Mouse (Mus musculus): ENCODE data around the gene Arsg. TPM values are rescaled to one million over a fixed set of nuclear protein-coding genes. Genes with fewer than 3 reads are reported as not detected.

Gene Arsg
- total and polyA plus RNA-seq, 3 experiments, result 0.79 to 3.3 (median 1.4) TPM

DNA sequence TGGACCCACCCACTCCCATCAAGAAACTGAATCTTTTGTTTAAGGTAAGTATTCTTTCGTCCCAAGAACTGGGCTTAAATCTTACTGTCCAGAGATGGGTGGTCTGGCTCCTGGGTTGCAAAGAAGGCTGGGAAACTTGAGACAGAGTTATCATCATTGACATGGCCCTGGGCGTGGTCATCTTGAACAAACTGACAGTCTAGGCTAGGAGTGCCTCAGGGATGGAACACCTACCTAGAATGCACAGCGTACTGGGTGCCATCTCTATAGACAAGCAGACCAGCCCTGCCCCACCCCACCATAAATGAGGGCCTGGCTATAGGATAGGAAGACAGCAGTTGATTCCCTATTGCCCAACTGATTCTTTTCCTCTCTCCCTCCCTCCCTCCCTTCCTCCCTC is 44.6 kb downstream of the Arsg start:
- H3K36me3 ChIP-seq (replicated peaks in 1 of 2; ENCODE audit: control insufficient read depth in 1 of 2, insufficient read depth in 1 of 2, low read length in 1 of 2), result no peaks in the 10 kb centered on the region
- H3K4me1 ChIP-seq (ENCODE audit: control insufficient read depth in 1 of 2, insufficient read depth in 2 of 2), result peaks cover 0 to 8% of the 10 kb centered on the region in 2 experiments; a peak in 2 of 4 replicates
- no peaks in the 10 kb centered on the region for H3K9me3 ChIP-seq (replicated peaks; ENCODE audit: low read length)
- in situ Hi-C loops (cut with MboI; ENCODE audit: low pct_ligation_motif_present, low pct_unique_long_range_greater_than_20kb, low sequenced_read_pairs), result no loop called here
- H3K9ac ChIP-seq (ENCODE audit: insufficient read depth, low read depth), result no peak overlapping the region
- dilution Hi-C loops (cut with MboI; ENCODE audit: extremely low pct_ligation_motif_present, extremely low pct_unique_long_range_greater_than_20kb, low sequenced_read_pairs), result no loop called here
- no peak overlapping the region for H3K4me2 ChIP-seq (ENCODE audit: insufficient read depth, low read depth, poor library complexity, severe bottlenecking)
- no peaks in the 10 kb centered on the region for H3K27me3 ChIP-seq (replicated peaks)
- no peak for TF ChIP-seq IRF4 (IDR thresholded peaks at IDR 0.05; ENCODE audit: low read depth, low read length)
- no peak for TF ChIP-seq NRF1 (IDR thresholded peaks at IDR 0.05; ENCODE audit: low read depth, low read length)
- TF ChIP-seq ZNF384 (IDR thresholded peaks at IDR 0.05; ENCODE audit: low read depth, low read length), result no peak
- no peak for TF ChIP-seq MAZ (IDR thresholded peaks at IDR 0.05; ENCODE audit: low read depth, low read length)
- TF ChIP-seq NELFE (IDR thresholded peaks at IDR 0.05; ENCODE audit: low read depth, low read length), result no peak
- TF ChIP-seq UBTF (IDR thresholded peaks at IDR 0.05; ENCODE audit: low read depth, low read length), result no peak
- TF ChIP-seq MXI1 (IDR thresholded peaks at IDR 0.05; ENCODE audit: low read depth, low read length), result no peak
- no peak for TF ChIP-seq KAT2A (IDR thresholded peaks at IDR 0.05; ENCODE audit: insufficient replicate concordance, low read length)
- TF ChIP-seq HCFC1 (IDR thresholded peaks at IDR 0.05; ENCODE audit: low read depth, low read length), result no peak
- H3K79me2 ChIP-seq (replicated peaks; ENCODE audit: control insufficient read depth, extremely low read depth, insufficient read depth, poor library complexity, severe bottlenecking), result no peaks in the 10 kb centered on the region
- no peak overlapping the region for H3K4me3 ChIP-seq (replicated peaks in 1 of 3; ENCODE audit: low read depth in 2 of 3, low read length in 2 of 3, poor library complexity in 1 of 3)
- H3K27ac ChIP-seq (ENCODE audit: insufficient read depth, low read depth), result no peak overlapping the region
- no peak for DNase-seq (ENCODE audit: extremely low read depth)

DNA sequence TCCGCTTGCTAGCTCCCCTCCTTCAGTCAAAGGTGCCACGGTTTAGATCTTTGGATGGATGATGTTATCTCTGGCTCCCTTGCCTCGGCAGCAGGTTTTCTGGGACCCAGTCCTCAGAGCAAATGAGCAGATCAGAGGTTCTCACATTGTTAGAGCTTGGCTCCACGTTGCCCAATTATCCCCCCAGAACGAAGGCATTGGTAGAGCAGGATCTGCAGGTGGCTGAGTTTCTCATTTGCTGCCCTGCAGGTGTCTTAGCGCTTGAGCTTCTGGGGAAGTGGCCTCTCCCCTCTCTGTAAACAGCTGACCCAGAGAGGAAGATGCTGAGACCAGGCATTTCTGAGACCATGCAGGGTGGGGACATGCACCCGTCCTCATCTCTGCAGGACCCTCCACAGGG is 47.8 kb downstream of the Arsg start:
- dilution Hi-C loops (cut with MboI; ENCODE audit: extremely low pct_ligation_motif_present, extremely low pct_unique_long_range_greater_than_20kb, low sequenced_read_pairs), result no loop called here
- no peaks in the 10 kb centered on the region for H3K27me3 ChIP-seq (replicated peaks)
- in situ Hi-C loops (cut with MboI; ENCODE audit: low pct_ligation_motif_present, low pct_unique_long_range_greater_than_20kb, low sequenced_read_pairs), result no loop called here

DNA sequence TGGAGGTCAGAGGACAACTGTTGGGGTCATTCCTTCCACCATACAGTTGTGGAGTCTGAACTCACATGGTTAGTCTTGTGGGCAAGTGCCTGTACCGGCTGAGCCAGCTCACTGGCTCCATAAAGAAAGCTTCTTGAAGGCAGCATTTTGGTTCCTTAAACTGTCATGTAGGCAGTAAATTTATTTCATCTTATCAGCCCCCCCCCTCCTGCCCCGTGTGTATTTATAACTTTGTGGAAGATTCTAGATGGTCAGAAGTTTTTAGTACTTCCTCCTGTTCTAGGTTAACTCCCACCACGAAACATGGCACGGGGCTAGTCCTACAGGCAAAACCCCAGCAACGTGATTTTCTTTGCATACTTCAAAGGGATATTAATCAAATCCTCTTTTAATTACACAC is 51.7 kb downstream of the Arsg start:
- Histone ChIP-seq H3K4me1 (ENCODE audit: control insufficient read depth in 1 of 2, insufficient read depth in 2 of 2) (peaks cover 3 to 15% of the 10 kb centered on the region in 2 experiments; a peak in 2 of 4 replicates), H3K79me2 (replicated peaks; ENCODE audit: control insufficient read depth, extremely low read depth, insufficient read depth, poor library complexity, severe bottlenecking) (no peaks in the 10 kb centered on the region), H3K36me3 (replicated peaks in 1 of 2; ENCODE audit: control insufficient read depth in 1 of 2, insufficient read depth in 1 of 2, low read length in 1 of 2) (no peaks in the 10 kb centered on the region), H3K9me3 (replicated peaks; ENCODE audit: low read length) (no peaks in the 10 kb centered on the region), H3K9ac (ENCODE audit: insufficient read depth, low read depth) (no peak overlapping the region), H3K4me2 (ENCODE audit: insufficient read depth, low read depth, poor library complexity, severe bottlenecking) (no peak overlapping the region), H3K27me3 (replicated peaks) (no peaks in the 10 kb centered on the region), H3K27ac (ENCODE audit: insufficient read depth, low read depth) (no peak overlapping the region), H3K4me3 (replicated peaks in 1 of 3; ENCODE audit: low read depth in 2 of 3, low read length in 2 of 3, poor library complexity in 1 of 3) (no peak overlapping the region)
- TF ChIP-seq ZKSCAN1 (IDR thresholded peaks at IDR 0.05; ENCODE audit: borderline replicate concordance, low read depth, low read length) (no peak), SMC3 (IDR thresholded peaks at IDR 0.05; ENCODE audit: low read depth, low read length) (no peak), E2F4 (IDR thresholded peaks at IDR 0.05; ENCODE audit: insufficient replicate concordance, low read depth, low read length) (no peak), PAX5 (IDR thresholded peaks at IDR 0.05; ENCODE audit: low read length) (no peak), SIN3A (IDR thresholded peaks at IDR 0.05; ENCODE audit: low read length) (no peak), EP300 (IDR thresholded peaks at IDR 0.05; ENCODE audit: low read length) (no peak), USF1 (IDR thresholded peaks at IDR 0.05; ENCODE audit: low read depth, low read length) (no peak), CHD1 (IDR thresholded peaks at IDR 0.05; ENCODE audit: low read depth, low read length) (no peak), GABPA (IDR thresholded peaks at IDR 0.05; ENCODE audit: insufficient replicate concordance, low read depth, low read length) (no peak), POLR2AphosphoS2 (IDR thresholded peaks at IDR 0.05; ENCODE audit: low read depth, low read length) (no peak), TCF12 (IDR thresholded peaks at IDR 0.05; ENCODE audit: low read depth, low read length) (no peak), MAX (IDR thresholded peaks at IDR 0.05; ENCODE audit: low read length) (no peak), HCFC1 (IDR thresholded peaks at IDR 0.05; ENCODE audit: low read depth, low read length) (no peak), CHD2 (IDR thresholded peaks at IDR 0.05; ENCODE audit: low read length) (no peak)
- in situ Hi-C loops (cut with MboI; ENCODE audit: low pct_ligation_motif_present, low pct_unique_long_range_greater_than_20kb, low sequenced_read_pairs), result no loop called here
- DNase-seq (ENCODE audit: extremely low read depth), result no peak
- dilution Hi-C loops (cut with MboI; ENCODE audit: extremely low pct_ligation_motif_present, extremely low pct_unique_long_range_greater_than_20kb, low sequenced_read_pairs), result no loop called here

More for the DNA sequence above, 47.8 kb downstream of the Arsg start:
- Histone ChIP-seq H3K27ac (ENCODE audit: insufficient read depth, low read depth) (no peak overlapping the region), H3K4me1 (ENCODE audit: control insufficient read depth in 1 of 2, insufficient read depth in 2 of 2) (peaks cover 0 to 8% of the 10 kb centered on the region in 2 experiments; a peak in 2 of 4 replicates), H3K79me2 (replicated peaks; ENCODE audit: control insufficient read depth, extremely low read depth, insufficient read depth, poor library complexity, severe bottlenecking) (no peaks in the 10 kb centered on the region), H3K36me3 (replicated peaks in 1 of 2; ENCODE audit: control insufficient read depth in 1 of 2, insufficient read depth in 1 of 2, low read length in 1 of 2) (no peaks in the 10 kb centered on the region), H3K4me2 (ENCODE audit: insufficient read depth, low read depth, poor library complexity, severe bottlenecking) (no peak overlapping the region), H3K9ac (ENCODE audit: insufficient read depth, low read depth) (no peak overlapping the region), H3K4me3 (replicated peaks in 1 of 3; ENCODE audit: low read depth in 2 of 3, low read length in 2 of 3, poor library complexity in 1 of 3) (no peak overlapping the region), H3K9me3 (replicated peaks; ENCODE audit: low read length) (no peaks in the 10 kb centered on the region)
- no peak for DNase-seq (ENCODE audit: extremely low read depth)
- TF ChIP-seq KAT2A (IDR thresholded peaks at IDR 0.05; ENCODE audit: insufficient replicate concordance, low read length) (no peak), ZNF384 (IDR thresholded peaks at IDR 0.05; ENCODE audit: low read depth, low read length) (no peak), MAZ (IDR thresholded peaks at IDR 0.05; ENCODE audit: low read depth, low read length) (no peak), ZC3H11A (IDR thresholded peaks at IDR 0.05; ENCODE audit: low read depth, low read length) (no peak), JUN (IDR thresholded peaks at IDR 0.05; ENCODE audit: insufficient read depth, low read depth, low read length) (no peak), MAFK (IDR thresholded peaks at IDR 0.05; ENCODE audit: insufficient replicate concordance, low read length) (no peak), RAD21 (IDR thresholded peaks at IDR 0.05; ENCODE audit: low read depth, low read length) (no peak), PAX5 (IDR thresholded peaks at IDR 0.05; ENCODE audit: low read length) (no peak), USF2 (conservative IDR thresholded peaks at IDR 0.05; ENCODE audit: low read depth, low read length) (no peak), NRF1 (IDR thresholded peaks at IDR 0.05; ENCODE audit: low read depth, low read length) (no peak)

All from CH12.LX (cell line).